Mouse (Mus musculus): Measurements from ENCODE around the gene Tnr. TPM values are rescaled to one million over a fixed set of nuclear protein-coding genes. Genes with fewer than 3 reads are reported as not detected.

Tnr gene
- total and polyA plus RNA-seq, 3 experiments, result 0.03 to 0.23 (median 0.06) TPM

- Histone ChIP-seq H3K9ac (ENCODE audit: low read depth, low read length) (no peak overlapping the region), H3K79me2 (replicated peaks; ENCODE audit: control insufficient read depth, insufficient read depth, low read length) (no peaks in the 10 kb centered on the region), H3K4me1 (ENCODE audit: control insufficient read depth, insufficient read depth, low read length) (no peaks in the 10 kb centered on the region; the same call in 1 of the 2 replicates), H3K4me3 (no peak overlapping the region), H3K27me3 (ENCODE audit: control insufficient read depth, insufficient read depth, low read length) (no peaks in the 10 kb centered on the region), H3K36me3 (ENCODE audit: control insufficient read depth, insufficient read depth, low read length) (no peaks in the 10 kb centered on the region), H3K27ac (no peak overlapping the region)
- intact Hi-C loops (cut with DNase I), result no loop called here
- TF ChIP-seq CTCF (IDR thresholded peaks at IDR 0.05) (no peak), POLR2A (IDR thresholded peaks at IDR 0.05; ENCODE audit: insufficient read depth, low read depth, low read length) (no peak), EP300 (IDR thresholded peaks at IDR 0.05; ENCODE audit: insufficient read depth, low read depth, low read length) (no peak)
- 25% methylated on average over 9 of the region's 9 CpGs for WGBS
- peak; percentile 36 to 50 for DNase-seq
These were observed 163.1 kb downstream of the Tnr start for GRCm38 (mm10) chr1:159686476-159687231.

- Histone ChIP-seq H3K36me3 (ENCODE audit: control insufficient read depth, insufficient read depth, low read length) (no peaks in the 10 kb centered on the region), H3K4me1 (ENCODE audit: control insufficient read depth, insufficient read depth, low read length) (no peaks in the 10 kb centered on the region), H3K27me3 (ENCODE audit: control insufficient read depth, insufficient read depth, low read length) (no peaks in the 10 kb centered on the region; the same call in 1 of the 2 replicates), H3K27ac (no peak overlapping the region), H3K79me2 (replicated peaks; ENCODE audit: control insufficient read depth, insufficient read depth, low read length) (no peaks in the 10 kb centered on the region), H3K9ac (ENCODE audit: low read depth, low read length) (no peak overlapping the region), H3K4me3 (no peak overlapping the region)
- no peak for DNase-seq
- intact Hi-C loops (cut with DNase I), result no loop called here
- WGBS, result 65% methylated on average over 4 of the region's 4 CpGs
- TF ChIP-seq EP300 (IDR thresholded peaks at IDR 0.05; ENCODE audit: insufficient read depth, low read depth, low read length) (no peak), POLR2A (IDR thresholded peaks at IDR 0.05; ENCODE audit: insufficient read depth, low read depth, low read length) (no peak), CTCF (IDR thresholded peaks at IDR 0.05) (no peak)
These were observed 173.1 kb downstream of the Tnr start for GRCm38 (mm10) chr1:159696717-159697116.

DNA sequence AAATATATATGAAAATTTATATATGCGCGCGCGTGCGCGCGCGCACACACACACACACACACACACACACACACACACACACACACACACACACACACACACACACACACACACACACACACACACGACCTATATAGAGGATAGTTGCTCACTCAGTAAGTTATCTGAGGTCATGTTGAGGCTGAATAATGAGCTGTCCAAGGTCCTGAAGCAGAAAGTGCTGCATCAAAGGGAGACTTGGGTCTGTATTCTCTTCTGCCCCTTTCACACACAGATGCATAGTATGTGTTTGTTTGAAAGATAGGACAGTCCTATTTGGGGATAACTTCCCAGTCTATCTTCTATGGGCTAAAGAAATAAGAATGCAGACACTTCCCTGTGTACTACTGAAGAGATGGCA lies 178.5 kb downstream of the Tnr start:
- TF ChIP-seq EP300 (IDR thresholded peaks at IDR 0.05; ENCODE audit: insufficient read depth, low read depth, low read length) (no peak), POLR2A (IDR thresholded peaks at IDR 0.05; ENCODE audit: insufficient read depth, low read depth, low read length) (no peak), CTCF (IDR thresholded peaks at IDR 0.05) (no peak)
- DNase-seq, result no peak

GRCm38 (mm10) chr1:159704925-159705324 lies 181.4 kb downstream of the Tnr start:
- no peaks in the 10 kb centered on the region for H3K36me3 ChIP-seq (ENCODE audit: control insufficient read depth, insufficient read depth, low read length)
- intact Hi-C loops (cut with DNase I), result no loop called here
- H3K27ac ChIP-seq, result no peak overlapping the region
- H3K4me1 ChIP-seq (ENCODE audit: control insufficient read depth, insufficient read depth, low read length), result no peaks in the 10 kb centered on the region
- no peak for DNase-seq
- TF ChIP-seq POLR2A (IDR thresholded peaks at IDR 0.05; ENCODE audit: insufficient read depth, low read depth, low read length) (no peak), CTCF (IDR thresholded peaks at IDR 0.05) (no peak), EP300 (IDR thresholded peaks at IDR 0.05; ENCODE audit: insufficient read depth, low read depth, low read length) (no peak)
- H3K4me3 ChIP-seq, result no peak overlapping the region
- H3K9ac ChIP-seq (ENCODE audit: low read depth, low read length), result no peak overlapping the region
- H3K79me2 ChIP-seq (replicated peaks; ENCODE audit: control insufficient read depth, insufficient read depth, low read length), result no peaks in the 10 kb centered on the region
- no peaks in the 10 kb centered on the region for H3K27me3 ChIP-seq (ENCODE audit: control insufficient read depth, insufficient read depth, low read length)
- WGBS, result 82% methylated on average over 3 of the region's 3 CpGs

More for the DNA sequence above, 178.5 kb downstream of the Tnr start:
- no peak overlapping the region for H3K27ac ChIP-seq
- H3K9ac ChIP-seq (ENCODE audit: low read depth, low read length), result no peak overlapping the region
- H3K4me1 ChIP-seq (ENCODE audit: control insufficient read depth, insufficient read depth, low read length), result no peaks in the 10 kb centered on the region
- intact Hi-C loops (cut with DNase I), result no loop called here
- WGBS, result 72% methylated on average over 6 of the region's 9 CpGs
- H3K4me3 ChIP-seq, result no peak overlapping the region
- H3K79me2 ChIP-seq (replicated peaks; ENCODE audit: control insufficient read depth, insufficient read depth, low read length), result no peaks in the 10 kb centered on the region
- H3K36me3 ChIP-seq (ENCODE audit: control insufficient read depth, insufficient read depth, low read length), result no peaks in the 10 kb centered on the region
- no peaks in the 10 kb centered on the region; the same call in 1 of the 2 replicates for H3K27me3 ChIP-seq (ENCODE audit: control insufficient read depth, insufficient read depth, low read length)

DNA sequence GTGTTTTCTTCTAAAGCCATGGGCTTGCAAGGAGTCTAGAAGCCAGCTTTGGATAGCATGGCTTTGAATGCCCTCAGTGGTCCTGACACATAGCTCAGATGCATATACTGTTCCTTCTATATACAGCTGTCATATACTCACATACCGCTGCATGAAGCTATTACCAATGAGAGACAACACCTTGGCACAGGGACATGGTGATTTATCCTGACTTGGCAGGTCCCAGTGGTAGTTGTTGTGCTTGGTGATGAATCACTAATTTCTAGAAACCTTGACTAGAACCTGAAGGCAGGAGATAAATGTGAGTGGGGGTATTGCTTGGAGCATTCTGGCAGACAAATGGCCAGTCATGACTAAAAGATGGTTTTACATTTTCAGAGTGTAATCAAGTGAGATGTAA lies 192.7 kb downstream of the Tnr start:
- Histone ChIP-seq H3K79me2 (replicated peaks; ENCODE audit: control insufficient read depth, insufficient read depth, low read length) (no peaks in the 10 kb centered on the region), H3K4me3 (no peak overlapping the region), H3K27ac (no peak overlapping the region), H3K9ac (ENCODE audit: low read depth, low read length) (no peak overlapping the region), H3K27me3 (ENCODE audit: control insufficient read depth, insufficient read depth, low read length) (no peaks in the 10 kb centered on the region), H3K4me1 (ENCODE audit: control insufficient read depth, insufficient read depth, low read length) (no peaks in the 10 kb centered on the region), H3K36me3 (ENCODE audit: control insufficient read depth, insufficient read depth, low read length) (no peaks in the 10 kb centered on the region)
- WGBS, result 84% methylated on average over 1 of the region's 1 CpGs
- no peak for TF ChIP-seq EP300 (IDR thresholded peaks at IDR 0.05; ENCODE audit: insufficient read depth, low read depth, low read length)
- TF ChIP-seq POLR2A (IDR thresholded peaks at IDR 0.05; ENCODE audit: insufficient read depth, low read depth, low read length), result no peak
- no peak for TF ChIP-seq CTCF (IDR thresholded peaks at IDR 0.05)
- intact Hi-C loops (cut with DNase I), result no loop called here
- DNase-seq, result no peak

GRCm38 (mm10) chr1:159717016-159717415 lies 193.4 kb downstream of the Tnr start:
- H3K4me1 ChIP-seq (ENCODE audit: control insufficient read depth, insufficient read depth, low read length), result no peaks in the 10 kb centered on the region
- H3K36me3 ChIP-seq (ENCODE audit: control insufficient read depth, insufficient read depth, low read length), result no peaks in the 10 kb centered on the region
- 85% methylated on average over 9 of the region's 9 CpGs for WGBS
- intact Hi-C loops (cut with DNase I), result no loop called here
- H3K9ac ChIP-seq (ENCODE audit: low read depth, low read length), result no peak overlapping the region
- H3K27me3 ChIP-seq (ENCODE audit: control insufficient read depth, insufficient read depth, low read length), result no peaks in the 10 kb centered on the region
- no peaks in the 10 kb centered on the region for H3K79me2 ChIP-seq (replicated peaks; ENCODE audit: control insufficient read depth, insufficient read depth, low read length)
- TF ChIP-seq EP300 (IDR thresholded peaks at IDR 0.05; ENCODE audit: insufficient read depth, low read depth, low read length) (no peak), POLR2A (IDR thresholded peaks at IDR 0.05; ENCODE audit: insufficient read depth, low read depth, low read length) (no peak), CTCF (IDR thresholded peaks at IDR 0.05) (no peak)
- H3K4me3 ChIP-seq, result no peak overlapping the region
- DNase-seq, result no peak
- H3K27ac ChIP-seq, result no peak overlapping the region
